Mouse (Mus musculus) layer of hippocampus, postnatal 25 days (tissue): Measurements from ENCODE around the gene Ick. TPM values are rescaled to one million over a fixed set of nuclear protein-coding genes. Genes with fewer than 3 reads are reported as not detected.
"Not testable (repeated sequence)": the region's sequence is repeated elsewhere in the genome, so short reads cannot be mapped to it uniquely, and the experiment has no call there.

Experiments used
- DNase-seq, 2 experiments: peaks; one replicate each; pipeline ENCODE4 v3.0.0; 2022; ENCODE audit warnings: mixed read lengths in 2 of 2, low spot score in 1 of 2; ENCODE audit errors: extremely low spot score in 1 of 2
- total RNA-seq, 2 experiments: library from RNA; stranded (reverse); gene quantifications; 2 replicates each; pipeline ENCODE4 v1.2.3; 2021

The Ick gene
- total RNA-seq, 2 experiments from 2014 or later, result 22.6 to 27.0 TPM

DNA sequence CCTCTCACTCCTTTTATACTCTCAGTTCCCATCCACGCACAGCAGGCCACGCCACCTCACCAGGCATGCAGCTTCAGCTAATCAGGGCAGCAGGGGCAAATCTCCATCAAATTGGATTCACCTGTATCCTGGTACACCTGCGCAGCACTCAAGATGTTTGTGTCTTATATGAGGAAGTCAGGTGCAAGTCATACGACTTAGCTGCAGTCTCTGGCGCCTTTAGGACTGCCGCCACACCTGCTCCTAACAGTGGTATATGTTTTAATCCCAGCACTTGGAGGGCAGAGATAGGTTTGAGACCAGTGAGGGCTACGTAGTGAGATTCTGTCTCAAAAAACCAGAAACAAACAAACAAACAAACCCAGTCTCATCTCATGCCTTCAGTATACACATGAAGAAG is 73.5 kb downstream of the Ick start, which contains the start of gene Gsta4:
Gsta4 (plus strand) TSS at position 301 of the 400 bp plus-strand sequence.
- not testable (repeated sequence) for DNase-seq

DNA sequence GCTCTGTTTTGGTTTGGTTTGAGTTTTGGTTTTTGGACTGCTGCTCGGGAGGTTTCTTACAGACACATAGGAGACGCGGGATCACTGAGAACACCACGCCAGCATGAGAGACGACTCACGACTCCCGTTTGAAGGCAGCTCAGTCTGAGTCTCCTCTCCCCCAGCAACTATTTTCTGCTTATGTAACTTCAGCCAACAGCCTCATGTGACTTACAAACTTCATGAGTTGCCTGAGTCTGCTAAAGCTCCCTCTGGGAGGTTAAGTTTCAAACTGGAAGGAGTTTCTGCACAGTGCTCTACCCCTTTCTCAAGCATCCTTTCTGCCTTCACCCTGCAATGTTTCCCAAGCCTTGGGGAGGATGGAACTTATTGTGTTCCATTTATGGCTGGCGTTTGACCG is 76.7 kb downstream of the Ick start:
- no peak for DNase-seq

DNA sequence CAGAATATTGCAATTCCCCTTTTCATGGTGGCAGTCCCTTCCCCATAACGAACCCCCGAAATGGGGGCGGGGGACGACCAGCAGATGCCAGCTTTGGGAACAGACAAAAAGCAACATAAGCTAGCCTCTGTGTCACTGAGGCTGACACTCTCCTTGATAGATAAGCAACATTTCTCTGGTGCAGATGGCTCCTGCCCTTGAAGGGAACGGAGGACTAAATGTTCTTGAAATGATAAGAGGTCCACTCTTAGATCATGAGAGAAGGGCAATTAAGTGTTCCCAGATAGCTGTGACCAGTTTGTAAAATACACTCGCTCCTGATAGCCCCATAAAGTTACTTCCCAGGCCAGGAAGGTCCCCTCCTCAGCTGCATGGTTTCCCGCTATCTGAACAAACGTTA is 79.9 kb downstream of the Ick start:
- no peak for DNase-seq

DNA sequence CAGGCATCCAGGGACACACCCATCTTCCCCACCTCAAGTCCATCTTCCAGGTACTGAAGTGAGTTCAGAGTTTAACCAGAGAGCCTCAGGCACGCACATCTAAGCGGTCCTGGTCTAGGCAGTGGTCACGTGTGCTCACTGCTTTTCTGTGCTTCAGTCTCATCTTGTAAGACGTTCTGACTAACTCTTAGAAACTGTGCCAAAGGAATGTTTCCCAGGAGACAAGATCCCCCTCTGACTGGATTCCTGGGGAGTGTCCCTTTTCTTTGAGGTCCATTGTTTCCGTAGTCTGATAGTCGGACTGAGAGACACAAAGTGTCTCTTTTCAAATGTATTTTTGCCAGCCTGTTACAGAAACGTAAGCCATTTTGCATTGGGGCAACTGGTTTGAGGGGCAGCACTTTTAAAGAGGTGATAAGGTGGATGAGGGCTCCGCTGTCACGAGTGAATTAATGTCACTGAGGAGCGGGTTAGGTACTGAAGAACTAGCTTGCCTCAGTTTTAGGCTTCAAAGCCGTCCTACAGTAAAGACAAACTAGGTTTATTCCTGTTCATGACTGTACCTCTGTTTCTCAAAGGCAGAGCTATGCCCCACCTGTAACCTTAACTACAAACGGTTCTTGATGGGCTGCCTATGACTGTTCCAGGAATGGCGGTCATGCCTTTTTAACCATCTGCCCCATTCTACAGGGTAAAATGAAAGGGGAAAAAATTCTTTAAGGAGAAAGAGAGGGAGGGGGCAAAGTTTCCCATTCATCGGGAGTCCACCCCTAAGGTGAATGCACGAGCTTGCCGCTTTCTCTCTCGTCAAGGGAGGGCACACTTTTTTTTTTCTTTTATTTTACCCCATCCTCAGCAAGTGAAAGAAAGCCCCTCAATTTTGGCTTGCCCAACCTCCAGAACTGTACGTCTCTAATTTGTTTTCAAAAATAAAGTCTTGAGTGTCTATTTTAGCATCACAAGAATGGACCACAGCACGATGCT is 82.0 kb downstream of the Ick start:
- DNase-seq, result no peak

DNA sequence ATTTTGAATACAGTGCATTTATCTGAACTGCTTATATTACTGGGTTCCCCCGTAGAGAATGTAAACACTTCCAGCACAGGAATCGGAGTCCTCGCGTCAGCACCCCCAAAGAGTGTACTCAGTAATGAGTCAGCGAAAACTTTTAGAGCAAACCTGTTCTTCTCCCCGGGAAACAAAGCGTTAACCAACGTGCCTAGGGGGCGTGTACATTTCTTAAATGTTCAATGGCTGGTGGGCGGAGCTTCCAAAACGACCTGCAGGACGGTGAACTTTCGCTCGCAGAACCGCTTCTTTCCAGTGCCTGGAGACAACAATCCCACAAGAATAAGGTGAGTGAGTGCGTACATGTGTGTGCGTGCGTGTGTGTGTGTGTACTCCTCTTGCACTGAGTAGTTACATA is 82.7 kb downstream of the Ick start:
- no peak for DNase-seq

DNA sequence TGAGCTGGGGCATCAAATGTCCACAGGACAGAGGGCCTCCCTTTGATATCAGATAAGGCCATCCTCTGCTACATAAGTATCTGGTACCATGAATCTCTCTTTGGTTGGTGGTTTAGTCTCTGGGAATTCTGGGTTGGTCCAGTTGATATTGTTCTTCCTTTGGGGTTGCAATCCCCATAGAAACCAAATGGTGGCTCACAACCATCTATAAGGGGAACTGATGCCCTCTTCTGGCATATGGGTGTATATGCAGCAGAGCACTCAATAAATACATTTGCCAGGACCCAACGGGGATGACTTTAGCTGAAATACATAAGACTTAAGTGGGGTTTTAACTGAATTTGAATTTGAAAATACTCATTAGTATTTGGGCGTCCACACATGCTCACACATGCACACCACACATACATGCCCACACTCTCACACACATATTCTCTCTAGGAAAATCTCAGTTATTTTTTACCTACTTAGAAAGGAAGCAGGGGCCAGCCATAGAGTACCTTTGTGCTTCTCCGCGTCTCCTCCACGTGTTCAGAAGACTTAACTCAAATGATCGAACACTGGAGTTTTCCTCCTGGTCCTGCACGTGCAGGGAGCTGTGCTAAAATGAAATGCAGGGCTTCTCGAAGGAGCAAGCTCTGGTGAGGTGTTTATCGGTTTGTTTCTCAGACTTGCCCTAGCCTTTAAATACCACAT is 85.1 kb downstream of the Ick start:
- DNase-seq, result peak in 1 of 2 experiments; percentile 18

DNA sequence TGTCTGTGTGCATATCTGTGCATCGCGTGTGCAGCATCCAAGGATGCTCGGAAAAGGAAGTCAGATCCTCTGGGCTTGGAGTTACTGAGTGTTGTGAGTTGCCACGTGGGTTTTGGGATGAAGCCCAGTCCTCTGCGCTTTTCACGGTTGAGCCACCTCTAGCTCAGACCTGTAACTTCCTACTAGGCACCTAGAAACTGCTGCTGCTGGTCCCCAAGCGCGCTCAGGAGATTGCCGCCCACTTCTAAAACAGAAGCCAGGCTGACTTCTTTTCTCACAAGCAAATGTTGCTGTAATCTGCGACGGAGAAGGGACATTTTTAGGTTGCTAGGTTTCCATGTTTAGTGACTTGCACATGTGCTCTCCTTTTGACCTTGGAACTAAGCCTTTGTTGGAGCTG is 86.0 kb downstream of the Ick start:
- DNase-seq, result no peak

DNA sequence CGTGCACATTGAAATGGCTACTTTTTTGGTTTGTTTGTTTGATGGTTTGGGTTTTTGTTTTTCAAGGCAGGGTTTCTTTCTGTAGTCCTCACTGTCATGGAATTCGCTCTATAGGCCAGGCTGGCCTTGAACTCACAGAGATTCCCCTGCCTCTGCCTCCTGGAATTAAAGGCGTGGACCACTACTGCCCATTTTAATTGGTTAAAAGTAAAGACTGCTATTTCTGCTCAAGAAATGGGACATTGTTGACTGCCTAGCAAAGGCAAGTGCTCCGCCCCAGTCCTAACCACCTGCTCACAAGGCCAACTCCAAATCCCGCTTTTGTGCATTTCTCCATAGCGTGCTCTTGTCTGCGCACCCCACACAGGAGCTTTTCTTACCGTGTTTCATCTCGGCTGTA is 88.8 kb downstream of the Ick start:
- no peak for DNase-seq

DNA sequence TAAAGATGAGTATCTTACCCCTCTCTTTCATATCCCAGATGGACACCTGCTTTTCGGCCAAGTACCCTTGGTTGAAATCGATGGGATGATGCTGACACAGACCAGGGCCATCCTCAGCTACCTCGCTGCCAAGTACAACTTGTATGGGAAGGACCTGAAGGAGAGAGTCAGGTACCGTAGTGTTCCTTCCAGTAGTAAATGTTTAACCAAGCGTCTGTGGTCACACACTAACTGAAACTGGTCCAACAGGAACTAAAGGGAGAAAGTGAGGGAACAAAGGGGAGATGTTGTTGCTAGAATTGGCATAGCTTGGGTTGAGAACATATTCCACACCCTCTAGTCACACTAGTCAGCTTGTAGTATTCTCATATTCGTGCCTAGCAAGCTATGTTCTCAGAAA is 95.2 kb downstream of the Ick start:
- no peak for DNase-seq

DNA sequence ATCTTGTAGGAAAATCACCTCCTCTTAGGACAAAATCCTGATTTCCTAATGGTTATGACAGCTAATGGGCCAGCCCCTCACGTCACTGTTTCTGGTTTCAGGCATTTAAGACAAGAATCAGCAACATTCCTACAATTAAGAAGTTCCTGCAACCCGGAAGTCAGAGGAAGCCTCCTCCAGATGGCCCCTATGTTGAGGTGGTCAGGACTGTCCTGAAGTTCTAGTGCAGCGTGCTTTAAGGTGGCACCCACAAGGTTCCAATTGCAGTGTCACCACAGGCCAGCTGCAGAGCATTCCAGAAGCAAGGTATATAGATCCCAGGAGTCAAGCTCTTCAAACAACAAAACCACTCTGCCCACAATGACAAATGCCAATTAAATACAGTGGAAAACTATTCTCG is 100.0 kb downstream of the Ick start:
- no peak for DNase-seq

DNA sequence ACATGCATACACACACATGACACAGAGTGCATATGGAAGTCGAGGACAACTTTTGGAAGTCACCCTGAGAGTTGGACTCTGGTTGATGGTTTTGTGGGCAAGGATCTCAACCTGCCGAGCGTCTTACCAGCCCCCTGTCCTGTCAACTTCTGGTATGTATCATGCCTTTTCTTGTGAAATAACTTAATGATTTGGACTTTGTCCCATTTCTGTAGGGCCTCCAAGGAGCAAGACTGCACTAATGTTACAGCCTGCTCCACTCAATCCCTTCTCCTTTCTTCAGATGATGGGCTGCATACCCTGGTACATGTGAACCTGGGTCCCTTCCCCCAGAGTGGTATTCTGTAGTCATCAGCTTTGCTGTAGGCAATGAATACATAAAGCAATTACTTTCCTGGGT is 101.1 kb downstream of the Ick start:
- DNase-seq, result no peak

DNA sequence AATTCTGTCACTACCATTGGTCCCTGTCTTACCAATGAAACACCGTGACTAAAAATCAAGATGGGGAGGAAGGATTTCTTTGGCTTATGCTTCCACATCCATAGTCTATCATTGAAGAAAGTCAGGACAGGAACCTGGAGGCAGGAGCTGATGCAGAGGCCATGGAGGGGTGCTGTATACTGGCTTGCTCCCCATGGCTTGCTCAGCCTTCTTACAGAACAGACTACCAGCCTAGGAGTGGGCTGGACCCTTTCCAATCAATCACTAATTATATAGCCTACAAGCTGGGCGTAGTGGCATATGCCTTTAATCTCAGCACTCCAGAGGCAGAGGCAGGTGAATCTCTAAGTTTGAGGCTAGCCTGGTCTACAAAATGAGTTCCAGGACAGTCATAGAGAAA is 101.8 kb downstream of the Ick start:
- no peak for DNase-seq

DNA sequence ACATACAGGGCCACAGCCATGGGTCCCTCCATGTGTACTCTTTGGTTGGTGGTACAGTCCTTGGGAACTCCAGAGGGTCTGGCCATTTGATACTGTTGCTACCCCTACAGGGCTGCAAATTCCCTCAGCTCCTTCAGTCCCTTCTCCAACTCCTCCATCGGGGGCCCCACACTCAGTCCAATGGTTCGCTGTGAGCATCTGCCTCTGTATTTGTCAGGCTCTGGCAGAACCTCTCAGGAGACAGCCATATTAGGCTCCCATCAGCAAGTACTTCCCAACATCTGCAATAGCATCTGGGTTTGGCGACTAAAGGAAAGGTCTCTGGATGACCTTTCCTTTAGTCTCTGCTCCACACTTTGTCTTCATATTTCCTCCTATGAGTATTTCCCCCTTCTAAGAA is 102.5 kb downstream of the Ick start:
- DNase-seq, result no peak

DNA sequence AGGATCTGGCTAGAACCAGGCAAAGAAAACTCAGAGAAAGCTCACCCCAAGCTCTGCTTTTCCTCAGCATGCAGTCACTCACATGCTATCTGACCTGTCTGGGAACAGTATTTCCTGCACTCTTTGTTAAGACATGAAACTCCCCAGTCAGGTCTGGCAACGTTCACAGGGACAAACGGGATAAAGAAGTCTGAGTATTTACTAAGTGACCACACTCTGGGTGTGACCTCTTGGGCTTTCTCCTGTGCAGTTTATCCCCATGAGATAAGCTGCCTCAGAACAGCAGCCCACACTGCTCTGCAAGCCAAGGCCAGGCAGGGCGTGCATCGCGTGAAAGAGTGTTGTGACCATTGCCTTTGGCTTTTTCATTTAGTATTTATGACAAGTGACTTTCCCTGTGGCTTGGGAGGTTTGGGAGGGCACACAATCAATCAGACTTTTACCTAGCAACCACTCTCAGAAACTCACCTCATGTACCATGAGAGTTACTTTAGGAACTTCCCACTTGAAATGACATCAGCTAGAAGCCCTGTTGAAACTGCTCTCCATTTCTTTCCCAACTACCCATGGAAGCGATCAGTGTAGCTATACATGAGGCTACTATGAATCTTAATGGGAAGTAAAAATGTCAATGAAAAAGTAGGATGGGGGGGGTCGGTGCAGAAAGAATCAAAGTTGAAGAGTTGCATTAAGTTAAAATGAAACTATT is 103.5 kb downstream of the Ick start:
- no peak for DNase-seq

DNA sequence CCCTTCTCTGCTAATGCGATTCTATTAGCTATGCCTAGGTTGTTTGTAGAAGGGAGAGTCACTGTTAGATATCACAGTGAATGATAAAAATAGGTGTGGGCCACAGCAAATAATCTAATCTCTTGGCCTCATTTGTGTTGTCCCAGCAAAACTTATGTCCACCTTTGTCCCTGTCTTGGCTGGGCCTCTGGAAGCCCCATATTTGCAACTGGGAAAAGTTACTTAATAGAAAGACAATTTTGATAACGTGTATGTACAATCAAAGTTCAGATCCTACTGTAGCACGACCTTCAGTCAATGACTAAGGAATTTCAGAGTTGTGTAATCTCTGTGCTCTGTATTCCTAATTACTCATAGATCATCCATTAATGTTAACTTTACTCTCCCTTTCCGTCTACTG is 108.1 kb downstream of the Ick start:
- no peak for DNase-seq

Other genes starting within 250 kb of the Ick start
- gene Elovl5, start 191.8 kb upstream of the Ick start, total RNA-seq, result 10 to 100 TPM; 68.9 to 74.6 TPM
- gene Gcm1, start 57.3 kb upstream of the Ick start, total RNA-seq, result not detected
- gene Fbxo9, start 127 bp upstream of the Ick start, total RNA-seq, result 100 to 1,000 TPM in 1 of 2 experiments, 10 to 100 TPM in 1; 96.4 to 102 TPM
- gene Gsta4, start 73.6 kb downstream of the Ick start, total RNA-seq, result 10 to 100 TPM; 41.7 to 58.1 TPM
- not detected for gene Gsta1, start 121.5 kb downstream of the Ick start, total RNA-seq
- not detected for gene Gm3776, start 147.9 kb downstream of the Ick start, total RNA-seq
- gene Gm10639, start 180.7 kb downstream of the Ick start, total RNA-seq, result not detected
- gene Omt2a, start 205.6 kb downstream of the Ick start, total RNA-seq, result not detected
- not detected for gene Omt2b, start 218.4 kb downstream of the Ick start, total RNA-seq
- gene Gsta2, start 246.6 kb downstream of the Ick start, total RNA-seq, result not detected